Mouse (Mus musculus) forebrain, embryonic 14.5 days (tissue): ENCODE results near the gene Lypd5. TPM values are rescaled to one million over a fixed set of nuclear protein-coding genes. Genes with fewer than 3 reads are reported as not detected.

ENCODE experiments used
- ATAC-seq: fragments of 200-750 bp; cut with Nextera tagmentation; 2 replicates; pipeline ENCODE4 v1.8.0; 2017; ENCODE audit warnings: mild to moderate bottlenecking, moderate library complexity
- DNase-seq: peaks from one replicate; pipeline ENCODE4 v3.0.0-alpha.2; 2015; ENCODE audit warnings: low spot score
- H3K27ac ChIP-seq: fragments of 300-500 bp; sonication (generic); 2 replicates; pipeline ENCODE4 v1.5.1; 2014; ENCODE audit warnings: low read depth, mild to moderate bottlenecking, control low read depth, low read length, moderate library complexity
- H3K27me3 ChIP-seq: fragments of 300-500 bp; sonication (generic); replicated peaks from 2 replicates; pipeline ENCODE4 v1.6.1; 2014; ENCODE audit warnings: low read length, control low read depth, mixed read lengths; ENCODE audit not compliant: control insufficient read depth, insufficient read depth
- H3K36me3 ChIP-seq: fragments of 300-500 bp; sonication (generic); 2 replicates; pipeline ENCODE4 v1.6.1; 2014; ENCODE audit warnings: low read length, control low read depth; ENCODE audit not compliant: control insufficient read depth, insufficient read depth
- H3K4me1 ChIP-seq: fragments of 300-500 bp; sonication (generic); 2 replicates; pipeline ENCODE4 v1.6.1; 2014; ENCODE audit warnings: antibody characterized with exemption, low read length, control low read depth; ENCODE audit not compliant: control insufficient read depth, insufficient read depth
- H3K4me2 ChIP-seq: fragments of 300-500 bp; sonication (generic); 2 replicates; pipeline ENCODE4 v1.6.1; 2014; ENCODE audit warnings: mild to moderate bottlenecking, control low read depth, low read length
- H3K4me3 ChIP-seq: fragments of 300-500 bp; sonication (generic); 2 replicates; pipeline ENCODE4 v1.5.1; 2014; ENCODE audit warnings: low read depth, low read length, control low read depth
- H3K9ac ChIP-seq: fragments of 300-500 bp; sonication (generic); 2 replicates; pipeline ENCODE4 v1.6.1; 2014; ENCODE audit warnings: mild to moderate bottlenecking, low read length, control low read depth, moderate library complexity
- H3K9me3 ChIP-seq: fragments of 300-500 bp; sonication (generic); replicated peaks from 2 replicates; pipeline ENCODE4 v1.6.1; 2016; ENCODE audit warnings: low read length, control low read depth, mixed read lengths; ENCODE audit not compliant: control insufficient read depth
- WGBS: fragments of 180-500 bp; shearing (Covaris S2); extraction: QIAGEN DNeasy Blood & Tissue Kit; methylation state at CpG from one replicate; pipeline ENCODE4 v1.1.7; 2014; 5-methylcytosine and 5-hydroxymethylcytosine counted together
- polyA plus RNA-seq: library from polyadenylated mRNA; unstranded; fragments of >200 nt; fragmentation: Nextera tagmentation; extraction: Ambion mirVana; gene quantifications from 2 replicates; pipeline ENCODE4 v1.2.1, GENCODE M21; 2014

Gene Lypd5
- not detected in 2 replicates for polyA plus RNA-seq

GRCm38 (mm10) chr7:24348896-24349295, at the start of gene Lypd5:
Gene Lypd5 (plus strand): TSS chr7:24349196.
- H3K27me3 ChIP-seq = no peaks in the 10 kb centered on the region
- H3K4me1 ChIP-seq = no peaks in the 10 kb centered on the region
- H3K4me3 ChIP-seq = no peak within 1 kb of the TSS
- H3K9me3 ChIP-seq = no peaks in the 10 kb centered on the region
- H3K4me2 ChIP-seq = no peak within 1 kb of the TSS
- ATAC-seq (no peak), DNase-seq (no peak)
- H3K36me3 ChIP-seq = no peaks in the 10 kb centered on the region
- WGBS = 46% methylated on average over 6 of the region's 6 CpGs
- H3K9ac ChIP-seq = no peak within 1 kb of the TSS
- H3K27ac ChIP-seq = no peak within 1 kb of the TSS

GRCm38 (mm10) chr7:24299823-24300481, 49.0 kb upstream of the Lypd5 start:
- H3K36me3 ChIP-seq = peaks cover 48% of the 10 kb centered on the region

GRCm38 (mm10) chr7:24300771-24301282, 48.2 kb upstream of the Lypd5 start, which contains the start of gene Zfp61:
Gene Zfp61 (minus strand): TSS chr7:24301232.
- ATAC-seq = peak; percentile 68
- peak within 1 kb of the TSS; percentile 78 for H3K9ac ChIP-seq
- H3K4me1 ChIP-seq = peaks cover 6% of the 10 kb centered on the region
- H3K27me3 ChIP-seq = no peaks in the 10 kb centered on the region
- peak within 1 kb of the TSS; percentile 86 for H3K4me2 ChIP-seq
- WGBS = under 1% methylated on average over 13 of the region's 13 CpGs
- H3K4me3 ChIP-seq = peak within 1 kb of the TSS; percentile 51
- peak within 1 kb of the TSS; percentile 78 for H3K27ac ChIP-seq
- no peaks in the 10 kb centered on the region for H3K9me3 ChIP-seq
- DNase-seq = peak; percentile 87
- H3K36me3 ChIP-seq = peaks cover 40% of the 10 kb centered on the region

More at GRCm38 (mm10) chr7:24299823-24300481, 49.0 kb upstream of the Lypd5 start:
- H3K4me3 ChIP-seq = peak overlapping the region; percentile 51
- H3K4me1 ChIP-seq = peaks cover 6% of the 10 kb centered on the region
- peak; percentile 35 for ATAC-seq
- no peaks in the 10 kb centered on the region for H3K27me3 ChIP-seq
- H3K4me2 ChIP-seq = peak overlapping the region; percentile 86
- peak; percentile 57 for DNase-seq
- no peaks in the 10 kb centered on the region for H3K9me3 ChIP-seq
- peak overlapping the region; percentile 78 for H3K9ac ChIP-seq
- H3K27ac ChIP-seq = peak overlapping the region; percentile 92
- under 1% methylated on average over 18 of the region's 18 CpGs for WGBS

GRCm38 (mm10) chr7:24315726-24316566, 33.0 kb upstream of the Lypd5 start:
- H3K9me3 ChIP-seq = no peaks in the 10 kb centered on the region
- H3K9ac ChIP-seq = peak overlapping the region; percentile 86
- H3K27me3 ChIP-seq = 0 out of 2 replicates have a peak, but pooled peaks cover 2% of the 10 kb centered on the region
- peaks cover 18% of the 10 kb centered on the region for H3K36me3 ChIP-seq
- H3K4me2 ChIP-seq = peak overlapping the region; percentile 71
- H3K4me1 ChIP-seq = peaks cover 4% of the 10 kb centered on the region; the same call in 1 of the 2 replicates
- H3K4me3 ChIP-seq = peak overlapping the region; percentile 60
- H3K27ac ChIP-seq = peak overlapping the region; percentile 76; the same call in 1 of the 2 replicates
- WGBS = 30% methylated on average over 29 of the region's 29 CpGs
- ATAC-seq (peak; percentile 76), DNase-seq (no peak)

GRCm38 (mm10) chr7:24316567-24317092, 32.4 kb upstream of the Lypd5 start, which contains the start of gene Zfp94:
Gene Zfp94 (minus strand): TSS chr7:24316666.
- H3K4me3 ChIP-seq = peak within 1 kb of the TSS; percentile 60
- 0 out of 2 replicates have a peak, but pooled peaks cover 2% of the 10 kb centered on the region for H3K27me3 ChIP-seq
- H3K9me3 ChIP-seq = no peaks in the 10 kb centered on the region
- H3K4me1 ChIP-seq = peaks cover 4% of the 10 kb centered on the region; the same call in 1 of the 2 replicates
- ATAC-seq (peak; percentile 97), DNase-seq (peak; percentile 99)
- H3K9ac ChIP-seq = peak within 1 kb of the TSS; percentile 86
- H3K27ac ChIP-seq = peak within 1 kb of the TSS; percentile 76; the same call in 1 of the 2 replicates
- peak within 1 kb of the TSS; percentile 71 for H3K4me2 ChIP-seq
- peaks cover 11% of the 10 kb centered on the region for H3K36me3 ChIP-seq
- WGBS = under 1% methylated on average over 33 of the region's 33 CpGs

GRCm38 (mm10) chr7:24318942-24319341, 30.1 kb upstream of the Lypd5 start:
- Histone ChIP-seq H3K27ac (no peak overlapping the region), H3K36me3 (0 out of 2 replicates have a peak, but pooled peaks cover 2% of the 10 kb centered on the region), H3K9me3 (peaks cover 3% of the 10 kb centered on the region; the same call in 1 of the 2 replicates), H3K27me3 (0 out of 2 replicates have a peak, but pooled peaks cover 2% of the 10 kb centered on the region), H3K9ac (no peak overlapping the region), H3K4me2 (no peak overlapping the region), H3K4me3 (no peak overlapping the region), H3K4me1 (peaks cover 4% of the 10 kb centered on the region; the same call in 1 of the 2 replicates)
- 77% methylated on average over 6 of the region's 6 CpGs for WGBS
- DNase-seq = no peak
- ATAC-seq = no peak

- peaks cover 7% of the 10 kb centered on the region; the same call in 1 of the 2 replicates for H3K9me3 ChIP-seq
- H3K36me3 ChIP-seq = no peaks in the 10 kb centered on the region
- H3K9ac ChIP-seq = no peak overlapping the region
- WGBS = 82% methylated on average over 4 of the region's 4 CpGs
- DNase-seq = no peak
- 0 out of 2 replicates have a peak, but pooled peaks cover 2% of the 10 kb centered on the region for H3K27me3 ChIP-seq
- no peak overlapping the region for H3K27ac ChIP-seq
- no peak overlapping the region for H3K4me2 ChIP-seq
- peaks cover 3% of the 10 kb centered on the region; the same call in 1 of the 2 replicates for H3K4me1 ChIP-seq
- no peak overlapping the region for H3K4me3 ChIP-seq
- no peak for ATAC-seq
Measured at GRCm38 (mm10) chr7:24322593-24322992, 26.4 kb upstream of the Lypd5 start.

GRCm38 (mm10) chr7:24325197-24325596, 23.8 kb upstream of the Lypd5 start:
- DNase-seq = peak; percentile 68
- ATAC-seq = peak; percentile 51; the same call in 1 of the 2 replicates
- Histone ChIP-seq H3K4me1 (peaks cover 5% of the 10 kb centered on the region; the same call in 1 of the 2 replicates), H3K27ac (peak overlapping the region; percentile 3; the same call in 1 of the 2 replicates), H3K36me3 (no peaks in the 10 kb centered on the region), H3K9ac (peak overlapping the region; percentile 54), H3K4me3 (peak overlapping the region; percentile 25; the same call in 1 of the 2 replicates), H3K27me3 (no peaks in the 10 kb centered on the region), H3K4me2 (peak overlapping the region; percentile 40), H3K9me3 (peaks cover 7% of the 10 kb centered on the region; the same call in 1 of the 2 replicates)
- 43% methylated on average over 6 of the region's 6 CpGs for WGBS
